Mouse (Mus musculus): ENCODE results near the gene Scgb2b24.

DNA sequence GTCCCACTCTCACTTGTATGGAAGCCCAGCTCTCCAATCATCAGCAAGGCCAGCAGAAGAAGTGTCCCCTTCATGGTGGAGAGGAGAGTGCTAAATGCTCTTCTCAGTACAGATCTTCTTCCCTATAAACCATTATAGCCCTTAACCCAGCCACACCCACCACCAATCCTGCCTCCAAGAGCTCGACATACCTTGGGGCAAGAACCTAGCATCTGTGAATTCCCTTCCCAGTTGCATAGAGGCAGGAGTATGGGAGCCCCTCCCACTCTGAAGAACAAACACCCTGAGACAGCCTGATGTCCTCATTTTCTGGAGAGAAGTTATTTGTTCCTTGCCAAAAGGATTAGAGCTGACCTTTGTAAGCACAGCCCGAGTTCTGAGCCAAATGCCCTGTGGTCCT, at the start of gene Scgb2b24:
- TF ChIP-seq CTCF (conservative IDR thresholded peaks at IDR 0.05; ENCODE audit: insufficient read depth, insufficient read length, low read depth, low read length) (no peak), POLR2A (IDR thresholded peaks at IDR 0.05; ENCODE audit: low read depth, low read length) (no peak)
